Mouse (Mus musculus) effector memory CD4-positive, alpha-beta T cell, adult 7 months (primary cell): ENCODE results near the gene Il11ra2. TPM values are rescaled to one million over a fixed set of nuclear protein-coding genes. Genes with fewer than 3 reads are reported as not detected.

Experiments
- polyA plus RNA-seq: library from polyadenylated mRNA; unstranded; fragments of 100-300 nt; shearing (Covaris generic); gene quantifications from one replicate; pipeline ENCODE4 v1.2.1, GENCODE M21; 2017

The Il11ra2 gene
- not detected for polyA plus RNA-seq

DNA sequence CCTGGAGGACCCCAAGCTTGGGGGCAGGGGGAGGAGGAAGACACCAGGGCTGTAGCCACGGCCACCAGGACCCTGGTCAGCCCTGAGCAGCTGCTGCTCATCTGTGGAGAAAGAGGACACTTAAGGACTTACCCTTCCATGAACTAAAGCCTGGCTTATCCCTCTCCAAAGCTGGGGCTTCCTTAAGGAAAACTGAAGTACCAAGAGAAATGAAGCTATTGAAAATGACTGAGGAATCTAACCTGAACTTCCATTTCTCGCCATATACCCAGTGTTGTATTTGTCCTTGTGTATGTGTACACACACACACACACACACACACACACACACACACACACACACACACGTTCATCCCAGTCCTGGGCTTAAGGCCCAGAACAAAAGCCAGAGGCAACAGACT lies at the start of gene Il11ra2:
TSS of gene Il11ra2 (minus strand) at position 101 of the 400 bp plus-strand sequence.

DNA sequence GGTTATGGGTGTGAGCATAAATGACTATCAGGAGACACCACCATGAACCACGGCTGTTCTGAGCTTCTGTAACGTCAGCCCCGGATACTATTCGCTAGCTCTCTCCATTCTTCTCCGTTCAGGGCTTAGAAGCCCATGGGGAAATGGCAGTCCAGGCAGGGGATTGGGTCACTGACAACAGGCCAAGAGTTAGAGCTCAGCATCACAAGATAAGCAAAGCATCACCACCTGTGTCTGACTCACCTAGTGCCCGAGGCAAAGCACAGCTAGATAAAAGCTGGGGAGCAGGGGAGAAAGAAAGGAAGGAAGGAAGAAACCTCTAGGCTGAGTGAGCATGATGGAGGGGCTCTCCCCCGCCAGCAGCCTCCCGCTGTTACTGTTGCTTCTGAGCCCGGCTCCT lies 6.7 kb downstream of the Il11ra2 start, which contains the start of gene Ccl27b:
TSS of gene Ccl27b (plus strand) at position 301 of the 400 bp plus-strand sequence.

DNA sequence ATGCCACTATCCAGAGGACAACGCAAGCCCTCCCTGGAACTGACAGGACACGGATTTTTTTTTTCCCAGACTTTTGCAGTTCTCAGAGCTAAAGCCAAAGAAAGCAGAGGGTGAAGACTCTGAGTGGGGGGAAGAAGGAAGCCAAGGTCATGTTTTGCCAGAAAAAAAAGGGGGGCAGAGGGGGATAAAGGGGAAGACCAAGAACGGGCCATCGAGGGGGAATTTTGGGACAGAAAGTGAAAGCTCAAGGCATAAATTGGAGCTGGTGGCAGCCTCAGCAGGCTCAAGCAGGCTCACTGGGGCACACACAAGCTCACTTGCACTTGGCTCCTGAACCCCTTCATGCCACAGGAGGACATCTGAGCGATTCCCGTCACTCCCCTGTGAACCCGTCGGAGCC lies 32.3 kb downstream of the Il11ra2 start, which contains the start of gene Gm2564:
TSS of gene Gm2564 (plus strand) at position 301 of the 400 bp plus-strand sequence.

DNA sequence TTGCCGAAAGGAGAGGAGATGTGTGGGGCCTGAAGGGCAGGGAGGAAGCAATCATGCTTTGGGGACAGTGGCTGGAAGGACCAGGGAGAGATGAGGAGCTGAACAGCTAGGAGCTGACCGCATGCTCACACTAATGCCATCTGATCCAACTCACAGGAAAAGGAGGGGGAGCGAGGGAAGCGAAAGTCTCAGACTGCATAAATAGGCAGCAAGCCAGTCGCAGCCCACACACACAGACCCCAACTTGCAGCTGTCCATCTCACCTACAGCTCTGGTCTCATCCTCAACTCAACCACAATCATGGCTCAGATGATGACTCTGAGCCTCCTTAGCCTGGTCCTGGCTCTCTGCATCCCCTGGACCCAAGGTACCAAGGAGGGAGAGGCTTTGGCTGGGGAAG lies 49.8 kb downstream of the Il11ra2 start, which contains the start of gene Gm10591:
TSS of gene Gm10591 (plus strand) at position 301 of the 400 bp plus-strand sequence.

Other genes starting within 250 kb of the Il11ra2 start
- not detected for gene Gm21586, start 222.5 kb downstream of the Il11ra2 start, polyA plus RNA-seq
- gene Gm2163, start 195.1 kb downstream of the Il11ra2 start, polyA plus RNA-seq = not detected
- not detected for gene Fam205a2, start 133.7 kb downstream of the Il11ra2 start, polyA plus RNA-seq
- gene Gm10591, start 49.7 kb downstream of the Il11ra2 start, polyA plus RNA-seq = not detected
- gene Gm2564, start 32.2 kb downstream of the Il11ra2 start, polyA plus RNA-seq = not detected
- not detected for gene Ccl27b, start 6.6 kb downstream of the Il11ra2 start, polyA plus RNA-seq
- not detected for gene 4930578G10Rik, start 73.7 kb upstream of the Il11ra2 start, polyA plus RNA-seq
- gene Ccl19, start 94.7 kb upstream of the Il11ra2 start, polyA plus RNA-seq = not detected
- not detected for gene Ccl21a, start 112.1 kb upstream of the Il11ra2 start, polyA plus RNA-seq
- not detected for gene Fam205a1, start 192.0 kb upstream of the Il11ra2 start, polyA plus RNA-seq
- gene Gm12394, start 194.9 kb upstream of the Il11ra2 start, polyA plus RNA-seq = 0.15 TPM
- gene Fam205c, start 212.3 kb upstream of the Il11ra2 start, polyA plus RNA-seq = not detected